Mouse (Mus musculus) cerebellum, adult 11-12 months (tissue): ENCODE measurements around the gene Usp13.

ENCODE experiments used
- DNase-seq: peaks from one replicate; pipeline ENCODE4 v3.0.0; 2022

The Usp13 gene

GRCm38 (mm10) chr3:32947486-32947885, 130.1 kb downstream of the Usp13 start:
- DNase-seq: no peak

GRCm38 (mm10) chr3:32951382-32951781, 134.0 kb downstream of the Usp13 start:
- DNase-seq: no peak

GRCm38 (mm10) chr3:32961494-32961893, 144.1 kb downstream of the Usp13 start:
- DNase-seq: no peak

- no peak for DNase-seq
These were observed 148.2 kb downstream of the Usp13 start for GRCm38 (mm10) chr3:32965528-32965927.

- no peak for DNase-seq
These were observed 151.5 kb downstream of the Usp13 start for GRCm38 (mm10) chr3:32968671-32969425.

- DNase-seq: no peak
These were observed 152.9 kb downstream of the Usp13 start for GRCm38 (mm10) chr3:32970257-32970656.

GRCm38 (mm10) chr3:32979238-32979637, 161.9 kb downstream of the Usp13 start:
- no peak for DNase-seq

- no peak for DNase-seq
These were observed 162.6 kb downstream of the Usp13 start for GRCm38 (mm10) chr3:32979981-32980380.

- no peak for DNase-seq
These were observed 167.8 kb downstream of the Usp13 start for GRCm38 (mm10) chr3:32985141-32985540.
